Mouse (Mus musculus) NIH3T3 (cell line): ENCODE data around the gene Icam1.
"Not testable (repeated sequence)": the region's sequence is repeated elsewhere in the genome, so short reads cannot be mapped to it uniquely, and the experiment has no call there.

ENCODE experiments used
- DNase-seq: peaks from one replicate; pipeline ENCODE4 v3.0.0-alpha.2; 2012; ENCODE audit warnings: low read depth

The Icam1 gene

GRCm38 (mm10) chr9:21022726-21023125 is 6.9 kb downstream of the Icam1 start:
- DNase-seq: no peak

GRCm38 (mm10) chr9:21025258-21025810 is 9.5 kb downstream of the Icam1 start:
- DNase-seq: no peak

DNA sequence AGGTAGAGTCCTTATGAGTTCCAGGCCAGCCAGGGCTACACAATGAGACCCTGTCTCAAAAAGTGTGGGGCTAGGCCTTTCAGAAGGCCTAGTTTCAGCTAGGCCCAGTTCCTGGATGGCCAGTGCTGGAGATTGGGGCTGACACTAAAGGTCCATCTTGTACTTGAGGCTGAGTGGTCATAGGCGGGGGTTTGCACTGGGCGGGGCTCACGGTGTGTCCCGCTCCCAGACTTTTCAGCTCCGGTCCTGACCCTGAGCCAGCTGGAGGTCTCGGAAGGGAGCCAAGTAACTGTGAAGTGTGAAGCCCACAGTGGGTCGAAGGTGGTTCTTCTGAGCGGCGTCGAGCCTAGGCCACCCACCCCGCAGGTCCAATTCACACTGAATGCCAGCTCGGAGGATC is 11.1 kb downstream of the Icam1 start:
- no peak for DNase-seq

GRCm38 (mm10) chr9:21027774-21028290 is 12.0 kb downstream of the Icam1 start:
- DNase-seq: no peak

GRCm38 (mm10) chr9:21028560-21029110 is 12.8 kb downstream of the Icam1 start:
- no peak for DNase-seq

DNA sequence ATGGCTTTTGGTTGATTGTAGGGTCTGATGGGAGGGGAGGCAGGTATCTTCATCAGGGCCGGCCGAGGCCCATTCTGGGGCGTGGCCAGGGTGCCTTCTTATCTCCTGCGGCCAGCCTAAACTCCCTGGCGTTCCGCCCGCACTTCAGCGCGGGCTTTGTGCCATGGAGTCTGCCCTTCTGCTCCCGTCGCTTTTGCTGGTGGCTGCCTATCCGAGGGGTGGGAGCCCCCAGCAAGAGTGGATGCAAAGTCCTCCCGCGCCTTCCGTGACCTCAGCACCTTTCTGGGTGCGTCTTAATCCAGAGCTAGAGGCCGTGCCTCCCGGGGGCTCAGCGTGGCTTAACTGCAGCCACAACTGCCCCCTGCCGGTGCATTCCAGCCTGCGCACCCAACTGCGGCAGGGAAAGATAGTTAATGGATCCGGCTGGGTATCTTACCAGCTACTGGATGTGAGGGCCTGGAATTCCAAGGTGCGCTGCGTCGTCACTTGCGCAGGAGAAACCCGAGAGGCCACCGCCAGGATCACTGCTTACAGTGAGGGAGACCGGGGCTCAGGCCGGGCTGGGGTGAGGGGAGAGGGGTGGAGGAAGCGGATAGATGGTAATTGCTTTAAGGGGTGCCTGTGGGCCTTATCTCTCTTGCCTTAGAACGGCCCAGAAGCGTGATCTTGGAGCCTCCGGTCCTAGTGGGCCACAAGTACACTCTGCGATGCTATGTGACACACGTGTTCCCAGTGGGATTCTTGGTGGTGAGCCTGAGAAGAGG is 13.7 kb downstream of the Icam1 start, which contains the start of gene Icam4:
Gene Icam4 (plus strand): TSS at position 83 of the 764 bp plus-strand sequence.
- DNase-seq: peak; percentile 77

DNA sequence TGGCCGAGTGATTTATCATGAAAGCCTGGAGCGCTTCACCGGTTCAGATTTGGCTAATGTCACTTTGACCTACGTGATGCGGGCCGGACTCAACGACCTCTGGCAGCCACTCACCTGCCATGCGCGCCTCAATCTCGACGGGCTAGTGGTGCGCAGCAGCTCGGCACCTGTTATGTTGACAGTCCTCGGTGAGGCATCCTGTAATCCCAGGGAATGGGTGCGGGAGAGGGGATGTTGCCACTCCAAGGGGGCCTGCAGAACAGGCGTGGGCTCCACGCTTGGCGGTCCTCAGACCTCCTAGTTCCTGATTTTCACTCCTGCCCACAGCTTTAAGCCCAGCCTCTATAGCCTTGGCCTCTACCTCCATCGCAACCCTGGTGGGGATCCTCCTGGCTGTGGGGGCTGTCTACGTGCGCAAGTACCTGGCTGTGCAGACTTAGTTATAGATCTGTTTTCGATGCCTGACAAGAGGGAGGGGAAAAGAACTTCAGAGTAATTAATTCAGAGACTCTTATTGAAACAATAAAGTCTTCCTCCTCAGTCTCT is 14.3 kb downstream of the Icam1 start:
- no peak for DNase-seq

DNA sequence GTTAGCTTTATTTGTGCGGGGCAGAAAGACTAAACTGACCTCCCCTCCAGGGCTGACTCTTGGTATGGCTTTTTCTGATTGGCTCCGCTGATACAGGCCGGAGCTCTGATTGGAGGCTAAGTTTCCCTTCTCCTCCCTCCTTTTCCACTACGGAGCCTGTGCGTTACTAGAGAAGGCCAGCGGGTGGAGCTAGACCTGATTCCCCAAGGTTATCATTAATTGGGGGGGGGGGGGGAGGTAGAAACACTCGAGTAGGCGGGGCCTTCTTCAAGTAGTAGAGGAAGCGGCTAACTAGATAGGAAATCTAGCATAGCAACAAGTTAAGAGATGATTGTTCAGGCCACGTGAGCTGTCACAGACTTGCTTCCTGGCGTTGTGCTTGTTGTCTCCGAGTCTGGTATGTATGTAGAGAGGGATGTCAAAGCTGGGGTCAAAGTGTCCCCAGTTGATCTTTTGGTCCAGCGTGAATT is 15.0 kb downstream of the Icam1 start:
- DNase-seq: peak; percentile 95

GRCm38 (mm10) chr9:21031251-21031895 is 15.6 kb downstream of the Icam1 start:
- peak; percentile 79 for DNase-seq

DNA sequence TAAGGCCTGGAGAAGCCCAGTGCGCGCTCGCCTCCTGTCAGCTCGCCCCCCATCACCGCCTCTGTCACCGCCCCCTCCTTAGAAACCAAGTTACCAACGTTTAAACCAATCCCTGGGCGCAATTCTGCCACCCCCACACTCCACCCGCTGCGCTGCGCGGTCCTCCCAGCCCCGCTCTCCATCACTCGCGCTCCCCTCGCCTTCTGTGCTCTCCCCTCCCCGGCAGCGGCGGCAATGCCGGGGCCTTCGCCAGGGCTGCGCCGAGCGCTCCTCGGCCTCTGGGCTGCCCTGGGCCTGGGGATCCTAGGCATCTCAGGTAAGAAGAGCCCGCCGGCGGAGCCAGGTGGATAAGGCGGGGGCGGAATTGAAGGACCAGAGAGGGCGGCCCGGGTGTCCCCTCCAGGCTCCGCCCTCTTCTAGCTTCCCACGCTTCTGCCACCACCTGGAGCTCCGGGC is 16.1 kb downstream of the Icam1 start, which contains the start of gene Icam5:
Gene Icam5 (plus strand): TSS at position 178 of the 456 bp plus-strand sequence.
- DNase-seq: peak; percentile 32

- no peak for DNase-seq
These were observed 16.7 kb downstream of the Icam1 start for GRCm38 (mm10) chr9:21032491-21032890.

DNA sequence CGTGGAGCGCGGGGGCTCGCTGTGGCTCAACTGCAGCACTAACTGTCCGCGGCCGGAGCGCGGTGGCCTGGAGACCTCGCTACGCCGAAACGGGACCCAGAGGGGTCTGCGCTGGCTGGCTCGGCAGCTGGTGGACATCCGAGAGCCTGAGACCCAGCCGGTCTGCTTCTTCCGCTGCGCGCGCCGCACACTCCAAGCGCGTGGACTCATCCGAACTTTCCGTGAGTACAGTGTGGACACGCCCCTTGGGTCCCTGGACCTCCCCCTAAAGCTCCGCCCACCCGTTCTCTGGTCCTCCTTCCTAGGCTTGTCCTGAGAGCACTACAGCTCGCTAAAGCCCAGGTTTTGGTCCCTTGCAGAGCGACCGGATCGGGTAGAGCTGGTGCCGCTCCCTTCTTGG is 17.4 kb downstream of the Icam1 start:
- peak; percentile 94 for DNase-seq

GRCm38 (mm10) chr9:21034481-21035085 is 18.8 kb downstream of the Icam1 start:
- no peak for DNase-seq

- DNase-seq: no peak
These were observed 19.8 kb downstream of the Icam1 start for GRCm38 (mm10) chr9:21035586-21035985.

DNA sequence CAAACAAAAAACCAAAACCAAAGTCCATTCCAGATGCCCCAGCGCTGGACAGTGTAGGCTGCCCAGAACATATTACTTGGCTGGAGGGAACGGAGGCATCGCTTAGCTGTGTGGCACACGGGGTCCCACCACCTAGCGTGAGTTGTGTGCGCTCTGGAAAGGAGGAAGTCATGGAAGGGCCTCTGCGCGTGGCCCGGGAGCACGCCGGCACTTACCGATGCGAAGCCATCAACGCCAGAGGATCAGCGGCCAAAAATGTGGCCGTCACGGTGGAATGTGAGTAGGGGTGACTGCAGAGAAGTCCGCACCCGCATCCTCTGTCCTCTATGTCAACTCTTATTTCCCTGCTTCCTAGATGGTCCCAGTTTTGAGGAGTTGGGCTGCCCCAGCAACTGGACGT is 20.4 kb downstream of the Icam1 start:
- no peak for DNase-seq

GRCm38 (mm10) chr9:21036666-21037065 is 20.9 kb downstream of the Icam1 start:
- no peak for DNase-seq

DNA sequence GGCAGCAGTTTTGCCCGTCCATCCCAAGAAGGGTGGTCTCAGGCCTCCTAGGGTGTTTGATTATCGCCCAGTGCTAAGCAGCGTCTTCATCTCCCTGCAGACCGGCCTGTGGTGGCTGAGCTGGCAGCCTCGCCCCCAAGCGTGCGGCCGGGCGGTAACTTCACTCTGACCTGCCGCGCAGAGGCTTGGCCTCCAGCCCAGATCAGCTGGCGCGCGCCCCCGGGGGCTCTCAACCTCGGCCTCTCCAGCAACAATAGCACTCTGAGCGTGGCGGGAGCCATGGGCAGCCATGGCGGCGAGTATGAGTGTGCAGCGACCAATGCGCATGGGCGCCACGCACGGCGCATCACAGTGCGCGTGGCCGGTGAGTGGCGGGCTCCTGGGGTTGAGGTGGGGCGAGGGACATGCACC is 21.7 kb downstream of the Icam1 start:
- DNase-seq: no peak

DNA sequence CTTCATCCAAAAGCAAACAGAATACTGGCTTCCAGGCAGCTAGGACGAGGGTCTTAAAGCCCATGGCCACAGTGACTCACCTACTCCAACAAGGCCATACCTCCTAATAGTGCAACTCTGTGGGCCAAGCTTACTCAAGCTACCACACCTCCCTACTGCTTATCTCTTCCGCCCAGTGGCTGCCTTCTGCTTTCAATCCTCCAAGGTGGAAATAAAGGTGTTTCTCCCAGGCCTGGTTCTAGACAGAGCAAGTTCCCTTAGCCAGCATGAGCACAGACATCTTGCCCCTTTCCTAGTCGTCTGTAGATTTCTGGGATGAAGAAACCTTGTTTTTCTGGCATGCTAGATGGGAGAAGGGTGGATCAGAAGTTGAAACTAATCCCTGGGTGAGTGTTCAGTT is 24.0 kb downstream of the Icam1 start:
- no peak for DNase-seq

- peak; percentile 44 for DNase-seq
These were observed 25.5 kb downstream of the Icam1 start for GRCm38 (mm10) chr9:21041308-21041707.

DNA sequence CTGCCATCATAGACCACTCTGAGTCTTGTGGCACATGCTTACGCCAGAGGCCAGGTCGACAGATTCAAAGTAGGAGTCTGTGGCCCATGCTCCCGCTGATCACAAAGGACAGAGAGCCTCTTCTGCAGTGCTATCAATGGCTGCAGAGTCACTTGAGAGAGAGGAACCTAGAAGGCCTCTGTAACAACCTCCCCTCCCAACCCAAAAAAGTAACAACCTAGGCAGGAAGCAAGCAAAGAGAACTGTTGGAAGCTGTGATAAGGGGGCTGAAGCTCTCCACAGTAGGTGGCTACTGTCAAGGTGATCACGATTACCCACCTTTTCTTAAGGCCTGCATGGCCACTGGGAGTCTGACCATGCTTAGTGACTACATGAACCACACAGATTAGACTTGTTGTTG is 27.8 kb downstream of the Icam1 start:
- DNase-seq: no peak

DNA sequence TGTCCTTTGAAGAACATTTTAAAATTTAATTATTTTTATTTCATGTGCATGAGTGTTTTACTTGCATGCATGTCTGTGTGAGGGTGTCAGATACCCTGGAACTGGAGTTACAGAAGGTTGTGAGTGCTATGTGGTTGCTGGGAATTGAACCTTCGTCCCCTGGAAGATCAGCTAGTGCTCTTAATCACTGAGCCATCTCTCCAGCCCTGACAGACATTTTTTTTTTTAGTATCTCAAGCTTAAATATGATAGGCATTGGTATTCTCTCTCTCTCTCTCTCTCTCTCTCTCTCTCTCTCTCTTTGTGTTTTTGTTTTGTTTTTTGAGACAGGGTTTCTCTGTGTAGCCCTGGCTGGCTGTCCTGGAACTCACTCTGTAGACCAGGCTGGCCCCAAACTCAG is 29.0 kb downstream of the Icam1 start:
- not testable (repeated sequence) for DNase-seq

GRCm38 (mm10) chr9:21045235-21045634 is 29.4 kb downstream of the Icam1 start:
- DNase-seq: no peak
